Mouse (Mus musculus) liver, embryonic 14.5 days (tissue): Measurements from ENCODE around the gene Pgap3. TPM values are rescaled to one million over a fixed set of nuclear protein-coding genes. Genes with fewer than 3 reads are reported as not detected.

Experiments
- ATAC-seq: fragments of 200-750 bp; cut with Nextera tagmentation; 2 replicates; pipeline ENCODE4 v1.8.0; 2017; ENCODE audit warnings: moderate number of reproducible peaks, mild to moderate bottlenecking, moderate library complexity; ENCODE audit not compliant: insufficient read depth
- DNase-seq, 3 experiments: peaks; one replicate each; pipeline ENCODE4 v3.0.0-alpha.2; 2012 to 2013; ENCODE audit warnings: low read depth in 3 of 3, low spot score in 3 of 3
- H3K27ac ChIP-seq: fragments of 300-500 bp; sonication (generic); 2 replicates; pipeline ENCODE4 v1.5.1; 2014; ENCODE audit warnings: moderate library complexity, mild to moderate bottlenecking, control low read depth, inconsistent platforms
- H3K27me3 ChIP-seq: fragments of 300-500 bp; sonication (generic); 2 replicates; pipeline ENCODE4 v1.6.1; 2014; ENCODE audit warnings: mild to moderate bottlenecking, low read length, moderate library complexity; ENCODE audit not compliant: control insufficient read depth, insufficient read depth
- H3K36me3 ChIP-seq: fragments of 300-500 bp; sonication (generic); replicated peaks from 2 replicates; pipeline ENCODE4 v1.6.1; 2014; ENCODE audit warnings: low read depth; ENCODE audit not compliant: control insufficient read depth, insufficient read depth
- H3K4me1 ChIP-seq, 2 experiments: fragments of 200-500 bp in 1 of 2; fragments of 300-500 bp in 1 of 2; sonication (generic) in 1 of 2; replicated peaks; 2 replicates each; pipeline ENCODE4 v1.6.1; 2012 to 2014; ENCODE audit warnings: antibody characterized with exemption in 1 of 2, inconsistent platforms in 1 of 2, low read length in 1 of 2; ENCODE audit not compliant: control insufficient read depth in 2 of 2, insufficient read depth in 2 of 2
- H3K4me2 ChIP-seq: fragments of 300-500 bp; sonication (generic); 2 replicates; pipeline ENCODE4 v1.6.1; 2014; ENCODE audit warnings: low read depth, mild to moderate bottlenecking, control low read depth, moderate library complexity
- H3K4me3 ChIP-seq, 2 experiments: fragments of 200-500 bp in 1 of 2; fragments of 300-500 bp in 1 of 2; sonication (generic) in 1 of 2; 2 replicates each; pipeline ENCODE4 v1.5.1; 2012 to 2014; ENCODE audit warnings: low read depth in 2 of 2, low read length in 2 of 2, mild to moderate bottlenecking in 2 of 2, control low read depth in 1 of 2, inconsistent platforms in 1 of 2, moderate library complexity in 1 of 2; ENCODE audit not compliant: insufficient read depth in 1 of 2
- H3K9ac ChIP-seq: fragments of 300-500 bp; sonication (generic); replicated peaks from 2 replicates; pipeline ENCODE4 v1.6.1; 2014; ENCODE audit warnings: mild to moderate bottlenecking, control low read depth, moderate library complexity
- H3K9me3 ChIP-seq: fragments of 300-500 bp; sonication (generic); 2 replicates; pipeline ENCODE4 v1.6.1; 2016; ENCODE audit warnings: low read length, mixed read lengths; ENCODE audit not compliant: control insufficient read depth
- CTCF ChIP-seq: IDR thresholded peaks from 2 replicates; pipeline ENCODE4 v1.5.1; 2016; ENCODE audit warnings: antibody characterized with exemption, low read depth, control low read depth
- EP300 ChIP-seq: IDR thresholded peaks from 2 replicates; pipeline ENCODE4 v1.6.1; 2016; ENCODE audit warnings: antibody characterized with exemption, low read depth
- WGBS: fragments of 180-500 bp; shearing (Covaris S2); extraction: QIAGEN DNeasy Blood & Tissue Kit; methylation state at CpG from one replicate; pipeline ENCODE4 v1.1.7; 2014; ENCODE audit not compliant: insufficient replicate concordance; 5-methylcytosine and 5-hydroxymethylcytosine counted together
- polyA plus RNA-seq, 2 experiments: library from polyadenylated mRNA; depleted of rRNA in 1 of 2; stranded (reverse) in 1 of 2; unstranded in 1 of 2; fragments of >200 nt; fragmentation: Nextera tagmentation in 1 of 2; extraction: Ambion mirVana in 1 of 2; gene quantifications; 2 replicates each; pipeline versions ENCODE4 v1.2.1 to v1.2.3; 2012 to 2014

Pgap3 gene
- polyA plus RNA-seq, 2 experiments: 3.3 to 3.4 TPM

DNA sequence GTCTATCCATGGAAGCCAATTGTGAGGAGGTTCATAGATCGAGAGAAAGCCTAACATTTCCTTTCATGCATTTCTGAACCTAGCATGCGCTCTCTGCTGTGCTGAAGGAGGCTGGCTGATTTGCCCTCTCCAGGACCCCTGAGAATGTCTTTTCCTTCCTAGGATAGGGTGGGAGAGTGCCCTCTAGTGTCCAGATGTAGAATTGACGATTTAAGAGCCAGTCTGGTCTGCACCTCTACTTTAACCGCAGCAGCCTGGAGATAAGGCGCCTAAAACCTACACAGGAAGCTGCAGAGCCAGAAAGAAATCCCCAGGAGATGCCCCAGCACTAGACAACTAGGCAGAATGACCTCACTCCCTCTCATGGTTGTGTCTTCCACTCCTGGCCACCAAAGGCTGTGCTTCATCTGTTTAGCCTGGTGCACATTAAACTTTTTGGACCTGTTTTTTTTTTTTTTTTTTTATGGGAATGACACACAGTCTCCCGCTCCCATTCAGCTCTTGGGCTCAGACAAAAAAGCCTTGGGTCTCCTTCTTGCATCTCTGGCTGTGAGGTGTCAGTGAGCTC, 44.5 kb downstream of the Pgap3 start:
- Histone ChIP-seq H3K27ac (no peak overlapping the region), H3K27me3 (peaks cover 11% of the 10 kb centered on the region), H3K4me2 (no peak overlapping the region), H3K4me1 (peaks cover 9 to 19% of the 10 kb centered on the region in 2 experiments), H3K4me3 (no peak overlapping the region), H3K36me3 (no peaks in the 10 kb centered on the region), H3K9me3 (no peaks in the 10 kb centered on the region), H3K9ac (no peak overlapping the region)
- peak; percentile 86 for TF ChIP-seq CTCF
- no peak for TF ChIP-seq EP300
- no peak for ATAC-seq
- 8% methylated on average over 6 of the region's 6 CpGs for WGBS
- peak; percentile 61 to 62 (median 61) for DNase-seq

DNA sequence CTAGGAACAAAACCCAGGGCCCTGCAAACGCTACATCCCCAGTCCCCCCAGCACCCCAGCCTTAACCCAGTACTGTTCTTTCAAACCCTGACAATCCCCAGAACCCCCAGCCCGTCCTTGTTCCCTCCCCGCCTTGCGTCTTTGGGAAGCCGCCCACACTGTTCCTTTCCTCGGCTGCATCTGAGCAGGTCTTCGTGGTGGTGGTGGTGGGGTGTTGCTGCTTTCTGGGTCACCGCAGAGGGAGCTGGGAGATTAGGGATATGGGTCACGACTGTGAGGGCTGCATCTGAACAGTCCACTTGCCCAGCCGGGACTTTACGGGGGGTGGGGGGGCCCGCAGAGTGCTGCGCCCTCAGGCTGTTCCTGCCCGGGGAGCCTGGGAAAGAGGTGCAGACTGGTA, 45.8 kb downstream of the Pgap3 start:
- ATAC-seq (no peak), DNase-seq (no peak)
- no peaks in the 10 kb centered on the region for H3K36me3 ChIP-seq
- H3K9ac ChIP-seq: no peak overlapping the region
- H3K4me1 ChIP-seq: peaks cover 9 to 18% of the 10 kb centered on the region in 2 experiments
- peaks cover 25% of the 10 kb centered on the region for H3K27me3 ChIP-seq
- H3K9me3 ChIP-seq: no peaks in the 10 kb centered on the region
- no peak for TF ChIP-seq CTCF
- no peak for TF ChIP-seq EP300
- 58% methylated on average over 14 of the region's 14 CpGs for WGBS
- no peak overlapping the region for H3K4me3 ChIP-seq
- H3K27ac ChIP-seq: no peak overlapping the region
- H3K4me2 ChIP-seq: no peak overlapping the region

DNA sequence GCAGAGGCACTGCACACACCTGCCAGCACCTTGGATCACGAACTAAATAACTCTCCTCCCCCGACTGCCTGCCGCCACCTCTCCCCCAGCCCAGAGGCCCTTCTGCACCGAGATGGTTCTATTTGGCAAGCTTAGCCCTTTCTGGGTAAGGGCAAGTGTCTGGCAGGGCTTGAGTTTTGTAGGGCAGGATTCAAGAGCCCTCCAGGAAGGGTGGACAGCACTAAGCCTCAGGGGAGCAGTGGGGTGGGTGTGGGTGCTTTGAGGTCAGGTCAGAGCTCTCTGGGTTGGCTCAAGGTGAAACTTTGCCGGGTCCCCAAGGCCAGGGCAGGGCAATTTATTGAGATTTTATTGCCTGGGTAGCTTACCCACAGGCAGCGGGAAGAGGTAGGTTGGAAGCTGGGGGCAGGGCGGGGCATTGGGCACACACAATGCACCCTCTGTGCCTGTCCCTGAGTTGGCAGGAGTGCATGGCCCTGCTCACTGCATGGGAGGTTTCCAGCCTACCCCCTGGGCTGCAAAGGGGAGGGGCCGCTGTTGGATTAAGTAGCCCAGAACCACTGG, 46.6 kb downstream of the Pgap3 start:
- H3K27ac ChIP-seq: no peak overlapping the region
- no peak overlapping the region for H3K9ac ChIP-seq
- H3K36me3 ChIP-seq: no peaks in the 10 kb centered on the region
- no peak for DNase-seq
- H3K4me3 ChIP-seq: no peak overlapping the region
- WGBS: 37% methylated on average over 8 of the region's 8 CpGs
- TF ChIP-seq CTCF (no peak), EP300 (no peak)
- ATAC-seq: no peak
- peaks cover 32% of the 10 kb centered on the region for H3K27me3 ChIP-seq
- H3K4me1 ChIP-seq: peaks cover 6 to 11% of the 10 kb centered on the region in 2 experiments
- no peak overlapping the region for H3K4me2 ChIP-seq
- H3K9me3 ChIP-seq: no peaks in the 10 kb centered on the region

DNA sequence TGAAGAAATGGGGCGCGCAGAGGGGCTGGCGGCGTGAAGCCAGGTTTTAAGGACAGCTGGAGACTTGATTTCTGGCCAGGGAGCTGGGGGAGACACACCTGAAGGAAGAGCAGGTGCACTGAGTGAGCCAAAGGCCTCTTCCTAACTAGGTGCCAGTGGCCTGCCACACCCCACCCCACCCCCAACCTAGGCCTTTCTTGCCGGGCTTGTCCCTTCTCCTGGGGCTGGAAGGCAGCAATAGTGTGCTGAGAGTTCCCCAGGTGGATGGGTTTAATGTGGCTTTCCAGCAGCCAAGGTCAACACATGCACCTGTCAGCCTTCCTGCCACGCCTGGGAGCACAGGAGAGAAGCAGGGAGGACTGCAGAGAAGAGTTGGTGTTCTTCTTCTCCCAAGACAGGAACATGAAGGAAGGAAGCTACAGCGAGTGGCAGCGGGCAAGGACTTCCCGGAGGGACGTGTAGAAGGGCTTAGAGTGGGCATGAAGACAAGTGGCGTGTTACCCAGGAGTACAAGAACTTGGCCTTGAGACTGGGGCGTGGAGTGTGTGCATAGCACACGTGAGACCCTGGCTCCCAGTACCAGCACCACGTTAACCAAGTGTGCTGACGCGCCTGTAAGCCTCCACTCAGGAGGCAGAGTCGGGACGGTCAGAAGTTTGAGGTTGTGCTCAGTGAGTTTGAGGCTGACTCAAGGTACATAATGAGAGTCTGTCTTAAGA, 47.9 kb downstream of the Pgap3 start:
- ATAC-seq (no peak), DNase-seq (no peak)
- Histone ChIP-seq H3K36me3 (no peaks in the 10 kb centered on the region), H3K27me3 (peaks cover 45% of the 10 kb centered on the region), H3K27ac (no peak overlapping the region), H3K4me3 (no peak overlapping the region), H3K9me3 (no peaks in the 10 kb centered on the region), H3K9ac (no peak overlapping the region), H3K4me1 (peaks cover 2 to 7% of the 10 kb centered on the region in 2 experiments), H3K4me2 (no peak overlapping the region)
- 59% methylated on average over 18 of the region's 18 CpGs for WGBS
- no peak for TF ChIP-seq EP300
- no peak for TF ChIP-seq CTCF

DNA sequence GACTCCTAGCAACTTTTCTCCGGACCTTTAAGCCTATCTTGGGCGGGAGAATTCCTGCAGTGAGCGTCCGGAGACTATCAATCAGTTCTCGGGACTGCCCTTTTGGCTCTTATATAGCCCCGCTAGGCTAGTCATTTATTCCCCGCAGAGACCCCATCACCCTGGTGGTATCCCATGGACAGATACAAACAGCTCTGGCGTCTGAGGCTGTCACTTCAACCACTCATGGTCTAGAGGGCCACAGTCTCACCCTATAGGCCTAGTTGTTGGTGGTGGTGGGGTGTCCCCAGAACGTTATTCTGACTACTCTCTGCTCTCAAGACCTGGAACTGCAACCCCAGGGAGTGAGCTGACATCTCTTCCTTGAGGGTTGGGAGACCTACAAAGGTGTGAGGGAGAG, 51.0 kb downstream of the Pgap3 start:
- Histone ChIP-seq H3K27ac (no peak overlapping the region), H3K27me3 (peaks cover 66% of the 10 kb centered on the region), H3K9me3 (no peaks in the 10 kb centered on the region), H3K9ac (no peak overlapping the region), H3K4me2 (no peak overlapping the region), H3K4me3 (no peak overlapping the region), H3K36me3 (no peaks in the 10 kb centered on the region), H3K4me1 (no peaks in the 10 kb centered on the region)
- ATAC-seq: no peak
- 7% methylated on average over 9 of the region's 9 CpGs for WGBS
- TF ChIP-seq CTCF (no peak), EP300 (no peak)
- no peak for DNase-seq
